Mouse (Mus musculus): ENCODE measurements at regions not wholly inside any gene's neighbourhood (a gene's known extent, or its start where the extent isn't known, plus 50 kb on each side); places are given as distances from the start of the nearest gene placed in this dataset.

DNA sequence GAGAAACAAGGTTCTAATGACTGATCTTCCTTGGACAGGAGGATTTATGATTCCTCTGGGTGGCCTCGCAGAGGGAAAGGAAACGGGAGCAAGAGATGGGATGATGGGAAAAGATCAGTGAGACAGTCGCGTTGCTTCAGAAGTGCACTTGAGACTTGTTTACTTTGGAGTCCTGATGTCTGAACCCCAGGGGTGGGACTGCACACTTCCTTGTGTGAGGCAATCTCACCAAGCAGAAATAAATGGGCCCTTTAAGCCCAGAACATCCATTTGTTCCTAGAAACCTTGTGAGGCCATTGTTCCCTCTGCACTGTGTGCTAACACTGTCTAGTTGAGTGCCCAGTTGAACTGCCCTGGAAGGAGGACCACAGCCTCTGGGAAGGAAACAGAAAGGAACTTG lies 81.5 kb upstream of the Tmc1 start:
- Histone ChIP-seq H3K4me3 (ENCODE audit: control insufficient read depth in 1 of 2, insufficient read depth in 1 of 2, low read depth in 1 of 2, low read length in 2 of 2) (no peak overlapping the region), H3K4me2 (ENCODE audit: low read length) (no peak overlapping the region), H3K4me1 (ENCODE audit: control insufficient read depth in 2 of 2, insufficient read depth in 2 of 2, low read length in 2 of 2) (peaks cover 2 to 7% of the 10 kb centered on the region in 2 experiments; a peak in 3 of 4 replicates), H3K27ac (replicated peaks in 1 of 2; ENCODE audit: control insufficient read depth in 1 of 2, insufficient read depth in 1 of 2, low read depth in 2 of 2, low read length in 2 of 2) (no peak overlapping the region), H3K9me3 (ENCODE audit: control insufficient read depth, low read length) (no peaks in the 10 kb centered on the region), H3K9ac (ENCODE audit: low read length) (no peak overlapping the region), H3K27me3 (ENCODE audit: control insufficient read depth, insufficient read depth, low read length) (no peaks in the 10 kb centered on the region), H3K36me3 (ENCODE audit: control insufficient read depth, insufficient read depth, low read length) (no peaks in the 10 kb centered on the region)
- 55% methylated on average over 4 of the region's 4 CpGs for WGBS
- no peak for ATAC-seq (ENCODE audit: insufficient number of reproducible peaks, insufficient read depth, low FRiP score, low read depth)

GRCm38 (mm10) chr19:21033991-21034390 lies 80.0 kb upstream of the Tmc1 start:
- Histone ChIP-seq H3K9ac (ENCODE audit: low read length) (no peak overlapping the region), H3K9me3 (ENCODE audit: control insufficient read depth, low read length) (no peaks in the 10 kb centered on the region), H3K36me3 (ENCODE audit: control insufficient read depth, insufficient read depth, low read length) (no peaks in the 10 kb centered on the region), H3K4me2 (ENCODE audit: low read length) (no peak overlapping the region), H3K4me1 (ENCODE audit: control insufficient read depth in 2 of 2, insufficient read depth in 2 of 2, low read length in 2 of 2) (peaks cover 2 to 7% of the 10 kb centered on the region in 2 experiments; a peak in 3 of 4 replicates), H3K4me3 (ENCODE audit: control insufficient read depth in 1 of 2, insufficient read depth in 1 of 2, low read depth in 1 of 2, low read length in 2 of 2) (no peak overlapping the region), H3K27ac (replicated peaks in 1 of 2; ENCODE audit: control insufficient read depth in 1 of 2, insufficient read depth in 1 of 2, low read depth in 2 of 2, low read length in 2 of 2) (no peak overlapping the region), H3K27me3 (ENCODE audit: control insufficient read depth, insufficient read depth, low read length) (no peaks in the 10 kb centered on the region)
- WGBS: 73% methylated on average over 3 of the region's 3 CpGs
- ATAC-seq (ENCODE audit: insufficient number of reproducible peaks, insufficient read depth, low FRiP score, low read depth): no peak

- no peak for ATAC-seq (ENCODE audit: insufficient number of reproducible peaks, insufficient read depth, low FRiP score, low read depth)
- Histone ChIP-seq H3K9ac (ENCODE audit: low read length) (no peak overlapping the region), H3K4me1 (ENCODE audit: control insufficient read depth in 2 of 2, insufficient read depth in 2 of 2, low read length in 2 of 2) (peaks cover 2 to 7% of the 10 kb centered on the region in 2 experiments; a peak in 3 of 4 replicates), H3K27me3 (ENCODE audit: control insufficient read depth, insufficient read depth, low read length) (no peaks in the 10 kb centered on the region), H3K9me3 (ENCODE audit: control insufficient read depth, low read length) (no peaks in the 10 kb centered on the region), H3K4me3 (ENCODE audit: control insufficient read depth in 1 of 2, insufficient read depth in 1 of 2, low read depth in 1 of 2, low read length in 2 of 2) (no peak overlapping the region), H3K27ac (replicated peaks in 1 of 2; ENCODE audit: control insufficient read depth in 1 of 2, insufficient read depth in 1 of 2, low read depth in 2 of 2, low read length in 2 of 2) (no peak overlapping the region), H3K4me2 (ENCODE audit: low read length) (no peak overlapping the region), H3K36me3 (ENCODE audit: control insufficient read depth, insufficient read depth, low read length) (no peaks in the 10 kb centered on the region)
- WGBS: 55% methylated on average over 2 of the region's 2 CpGs
Measured at GRCm38 (mm10) chr19:21032558-21032957, 78.6 kb upstream of the Tmc1 start.

GRCm38 (mm10) chr19:21031768-21032308 lies 77.8 kb upstream of the Tmc1 start:
- H3K4me2 ChIP-seq (ENCODE audit: low read length): no peak overlapping the region
- H3K9me3 ChIP-seq (ENCODE audit: control insufficient read depth, low read length): no peaks in the 10 kb centered on the region
- no peak for ATAC-seq (ENCODE audit: insufficient number of reproducible peaks, insufficient read depth, low FRiP score, low read depth)
- no peaks in the 10 kb centered on the region for H3K27me3 ChIP-seq (ENCODE audit: control insufficient read depth, insufficient read depth, low read length)
- H3K4me3 ChIP-seq (ENCODE audit: control insufficient read depth in 1 of 2, insufficient read depth in 1 of 2, low read depth in 1 of 2, low read length in 2 of 2): no peak overlapping the region
- WGBS: 89% methylated on average over 4 of the region's 4 CpGs
- no peaks in the 10 kb centered on the region for H3K36me3 ChIP-seq (ENCODE audit: control insufficient read depth, insufficient read depth, low read length)
- H3K27ac ChIP-seq (replicated peaks in 1 of 2; ENCODE audit: control insufficient read depth in 1 of 2, insufficient read depth in 1 of 2, low read depth in 2 of 2, low read length in 2 of 2): no peak overlapping the region
- H3K4me1 ChIP-seq (ENCODE audit: control insufficient read depth in 2 of 2, insufficient read depth in 2 of 2, low read length in 2 of 2): peaks cover 1 to 4% of the 10 kb centered on the region in 2 experiments; a peak in 2 of 4 replicates
- no peak overlapping the region for H3K9ac ChIP-seq (ENCODE audit: low read length)

- Histone ChIP-seq H3K4me3 (ENCODE audit: control insufficient read depth in 1 of 2, insufficient read depth in 1 of 2, low read depth in 1 of 2, low read length in 2 of 2) (no peak overlapping the region), H3K9ac (ENCODE audit: low read length) (no peak overlapping the region), H3K27ac (replicated peaks in 1 of 2; ENCODE audit: control insufficient read depth in 1 of 2, insufficient read depth in 1 of 2, low read depth in 2 of 2, low read length in 2 of 2) (no peak overlapping the region), H3K36me3 (ENCODE audit: control insufficient read depth, insufficient read depth, low read length) (no peaks in the 10 kb centered on the region), H3K27me3 (ENCODE audit: control insufficient read depth, insufficient read depth, low read length) (no peaks in the 10 kb centered on the region), H3K4me1 (ENCODE audit: control insufficient read depth in 2 of 2, insufficient read depth in 2 of 2, low read length in 2 of 2) (no peaks in the 10 kb centered on the region), H3K9me3 (ENCODE audit: control insufficient read depth, low read length) (no peaks in the 10 kb centered on the region), H3K4me2 (ENCODE audit: low read length) (no peak overlapping the region)
- 83% methylated on average over 5 of the region's 5 CpGs for WGBS
- ATAC-seq (ENCODE audit: insufficient number of reproducible peaks, insufficient read depth, low FRiP score, low read depth): no peak
Measured at GRCm38 (mm10) chr19:21030971-21031370, 77.0 kb upstream of the Tmc1 start.

- 84% methylated on average over 3 of the region's 3 CpGs for WGBS
- no peak for ATAC-seq (ENCODE audit: insufficient number of reproducible peaks, insufficient read depth, low FRiP score, low read depth)
Measured at GRCm38 (mm10) chr19:21028981-21029380, 75.0 kb upstream of the Tmc1 start.

DNA sequence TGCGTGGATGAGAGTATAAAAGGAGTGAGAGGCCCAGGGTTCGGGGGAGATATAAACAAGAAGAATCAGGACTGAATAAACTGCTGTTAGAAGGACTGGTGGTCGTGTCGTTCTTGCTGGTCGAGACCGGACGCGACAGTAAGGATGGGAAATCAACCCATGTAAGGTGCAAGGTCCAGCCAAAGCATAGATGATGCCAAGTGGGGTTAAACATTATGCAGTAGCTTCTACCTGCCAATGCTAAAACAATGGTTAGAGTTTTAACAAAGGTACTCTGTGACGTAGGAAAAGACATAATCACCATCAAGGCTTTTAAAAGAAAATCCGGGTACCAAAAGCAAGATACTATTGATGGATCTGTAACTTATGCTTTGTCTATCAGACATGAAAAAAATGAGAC lies 58.4 kb upstream of the Tmc1 start:
- no peaks in the 10 kb centered on the region for H3K9me3 ChIP-seq (ENCODE audit: control insufficient read depth, low read length)
- ATAC-seq (ENCODE audit: insufficient number of reproducible peaks, insufficient read depth, low FRiP score, low read depth): no peak
- no peak overlapping the region for H3K9ac ChIP-seq (ENCODE audit: low read length)
- H3K36me3 ChIP-seq (ENCODE audit: control insufficient read depth, insufficient read depth, low read length): no peaks in the 10 kb centered on the region
- no peak overlapping the region for H3K4me2 ChIP-seq (ENCODE audit: low read length)
- H3K27ac ChIP-seq (replicated peaks in 1 of 2; ENCODE audit: control insufficient read depth in 1 of 2, insufficient read depth in 1 of 2, low read depth in 2 of 2, low read length in 2 of 2): no peak overlapping the region
- no peak overlapping the region for H3K4me3 ChIP-seq (ENCODE audit: control insufficient read depth in 1 of 2, insufficient read depth in 1 of 2, low read depth in 1 of 2, low read length in 2 of 2)
- no peaks in the 10 kb centered on the region for H3K4me1 ChIP-seq (ENCODE audit: control insufficient read depth in 2 of 2, insufficient read depth in 2 of 2, low read length in 2 of 2)
- WGBS: 88% methylated on average over 8 of the region's 10 CpGs
- H3K27me3 ChIP-seq (ENCODE audit: control insufficient read depth, insufficient read depth, low read length): no peaks in the 10 kb centered on the region

More at GRCm38 (mm10) chr19:21028981-21029380, 75.0 kb upstream of the Tmc1 start:
- Histone ChIP-seq H3K27me3 (ENCODE audit: control insufficient read depth, insufficient read depth, low read length) (no peaks in the 10 kb centered on the region), H3K4me3 (ENCODE audit: control insufficient read depth in 1 of 2, insufficient read depth in 1 of 2, low read depth in 1 of 2, low read length in 2 of 2) (no peak overlapping the region), H3K36me3 (ENCODE audit: control insufficient read depth, insufficient read depth, low read length) (no peaks in the 10 kb centered on the region), H3K9me3 (ENCODE audit: control insufficient read depth, low read length) (no peaks in the 10 kb centered on the region), H3K4me1 (ENCODE audit: control insufficient read depth in 2 of 2, insufficient read depth in 2 of 2, low read length in 2 of 2) (no peaks in the 10 kb centered on the region), H3K27ac (replicated peaks in 1 of 2; ENCODE audit: control insufficient read depth in 1 of 2, insufficient read depth in 1 of 2, low read depth in 2 of 2, low read length in 2 of 2) (no peak overlapping the region), H3K4me2 (ENCODE audit: low read length) (no peak overlapping the region), H3K9ac (ENCODE audit: low read length) (no peak overlapping the region)

DNA sequence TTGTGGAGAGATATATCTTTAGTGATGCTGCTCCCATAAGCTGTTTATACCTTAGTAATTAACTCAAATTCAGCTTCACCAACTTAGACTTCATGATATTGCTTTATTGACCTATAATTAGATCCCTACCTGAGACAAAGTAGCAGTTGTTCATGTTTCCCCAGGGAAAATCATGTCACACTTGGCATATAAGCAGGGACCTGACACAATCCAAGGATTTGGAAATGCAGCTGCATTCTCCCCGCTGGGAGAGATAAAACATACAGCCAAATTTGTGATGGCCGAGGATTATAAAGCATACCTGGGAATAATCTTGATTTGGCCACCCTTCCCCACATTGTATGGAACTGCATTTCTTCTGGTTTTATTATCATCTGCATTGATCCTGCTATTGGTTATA lies 55.6 kb upstream of the Tmc1 start:
- Histone ChIP-seq H3K4me2 (ENCODE audit: low read length) (no peak overlapping the region), H3K27ac (replicated peaks in 1 of 2; ENCODE audit: control insufficient read depth in 1 of 2, insufficient read depth in 1 of 2, low read depth in 2 of 2, low read length in 2 of 2) (no peak overlapping the region), H3K4me3 (ENCODE audit: control insufficient read depth in 1 of 2, insufficient read depth in 1 of 2, low read depth in 1 of 2, low read length in 2 of 2) (no peak overlapping the region), H3K36me3 (ENCODE audit: control insufficient read depth, insufficient read depth, low read length) (no peaks in the 10 kb centered on the region), H3K9me3 (ENCODE audit: control insufficient read depth, low read length) (no peaks in the 10 kb centered on the region), H3K27me3 (ENCODE audit: control insufficient read depth, insufficient read depth, low read length) (no peaks in the 10 kb centered on the region), H3K9ac (ENCODE audit: low read length) (no peak overlapping the region), H3K4me1 (ENCODE audit: control insufficient read depth in 2 of 2, insufficient read depth in 2 of 2, low read length in 2 of 2) (no peaks in the 10 kb centered on the region)
- WGBS: 83% methylated on average over 2 of the region's 2 CpGs
- ATAC-seq (ENCODE audit: insufficient number of reproducible peaks, insufficient read depth, low FRiP score, low read depth): no peak
